Mouse (Mus musculus): ENCODE data around the gene Wdfy2. TPM values are rescaled to one million over a fixed set of nuclear protein-coding genes. Genes with fewer than 3 reads are reported as not detected.

Wdfy2 gene
- polyA plus RNA-seq, 1 experiment from 2014 or later: 8.4 TPM

DNA sequence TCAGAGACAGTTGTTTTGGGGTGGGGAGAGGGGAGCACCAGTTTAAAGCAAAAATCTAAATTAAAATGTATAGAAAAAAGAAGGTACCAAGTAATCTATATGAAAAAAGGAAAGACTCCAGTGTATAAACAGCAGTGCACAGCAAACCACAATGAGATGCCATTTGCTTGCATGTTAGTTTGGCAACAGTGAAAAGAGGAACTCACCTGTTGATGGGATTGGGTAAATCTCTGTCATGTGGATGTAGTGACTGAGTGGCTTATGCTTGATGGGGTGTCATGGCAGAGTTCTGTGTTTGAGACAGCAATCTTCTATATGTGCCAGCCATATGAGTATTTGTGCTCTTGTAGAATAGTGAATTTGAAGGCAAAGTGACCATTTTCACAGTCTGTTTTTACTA lies 85.2 kb downstream of the Wdfy2 start:
- Histone ChIP-seq H3K27me3 (ENCODE audit: control insufficient read depth, insufficient read depth, low read depth, low read length) (no peaks in the 10 kb centered on the region), H3K4me3 (ENCODE audit: low read depth, low read length) (no peak overlapping the region), H3K4me1 (ENCODE audit: control insufficient read depth, insufficient read depth, low read length) (no peaks in the 10 kb centered on the region), H3K27ac (ENCODE audit: low read length) (no peak overlapping the region), H3K36me3 (ENCODE audit: control insufficient read depth, insufficient read depth, low read length) (0 out of 2 replicates have a peak, but pooled peaks cover 2% of the 10 kb centered on the region), H3K9me3 (replicated peaks; ENCODE audit: control insufficient read depth, low read length, poor library complexity, severe bottlenecking) (no peaks in the 10 kb centered on the region), H3K4me2 (ENCODE audit: low read length) (no peak overlapping the region), H3K9ac (ENCODE audit: low read depth, low read length) (no peak overlapping the region)
- ATAC-seq: no peak

DNA sequence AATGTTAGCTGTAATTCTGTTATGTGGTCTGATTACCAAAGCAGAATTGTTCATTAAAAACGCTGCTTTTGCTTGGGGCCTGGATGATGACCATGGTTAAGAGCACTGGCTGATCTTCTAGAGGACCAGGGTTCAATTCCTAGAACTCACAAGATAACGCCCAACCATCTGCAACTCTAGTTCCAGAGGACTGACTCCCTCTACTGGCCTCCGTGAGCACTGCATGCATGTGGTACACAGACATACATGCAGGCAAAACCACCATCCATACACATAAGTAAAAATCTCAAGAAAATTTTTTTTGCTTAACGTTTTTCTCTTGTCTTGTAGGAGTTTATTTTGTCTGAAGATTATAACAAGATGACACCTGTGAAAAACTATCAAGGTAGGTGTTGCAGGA lies 87.3 kb downstream of the Wdfy2 start:
- no peak overlapping the region for H3K9ac ChIP-seq (ENCODE audit: low read depth, low read length)
- H3K4me2 ChIP-seq (ENCODE audit: low read length): no peak overlapping the region
- WGBS: 90% methylated on average over 4 of the region's 4 CpGs
- H3K9me3 ChIP-seq (replicated peaks; ENCODE audit: control insufficient read depth, low read length, poor library complexity, severe bottlenecking): no peaks in the 10 kb centered on the region
- no peaks in the 10 kb centered on the region for H3K27me3 ChIP-seq (ENCODE audit: control insufficient read depth, insufficient read depth, low read depth, low read length)
- H3K4me1 ChIP-seq (ENCODE audit: control insufficient read depth, insufficient read depth, low read length): no peaks in the 10 kb centered on the region
- no peak for ATAC-seq
- no peak overlapping the region for H3K27ac ChIP-seq (ENCODE audit: low read length)
- H3K4me3 ChIP-seq (ENCODE audit: low read depth, low read length): no peak overlapping the region
- peaks cover 6% of the 10 kb centered on the region; the same call in 1 of the 2 replicates for H3K36me3 ChIP-seq (ENCODE audit: control insufficient read depth, insufficient read depth, low read length)

DNA sequence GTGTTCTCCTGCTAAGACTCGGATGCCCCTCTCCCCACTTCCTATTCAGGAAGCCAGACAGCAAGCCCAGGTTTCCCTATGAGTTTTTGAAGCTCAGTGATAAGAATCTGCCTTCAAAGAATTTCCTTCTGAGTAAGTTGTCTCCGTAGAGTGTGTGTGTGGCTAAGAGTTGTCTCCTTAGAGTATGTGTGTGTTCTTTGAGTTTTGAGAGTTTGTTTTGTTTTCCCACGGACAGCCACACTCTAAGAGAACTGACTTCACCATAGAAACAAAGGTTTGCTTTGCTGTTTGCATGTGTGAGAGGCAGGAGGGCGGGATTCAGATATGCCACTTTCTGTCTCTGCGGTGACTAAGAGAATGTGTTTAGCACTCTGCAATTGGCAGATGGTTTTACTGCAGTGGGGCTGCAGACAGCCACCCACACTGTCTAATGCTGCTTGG lies 90.6 kb downstream of the Wdfy2 start:
- Histone ChIP-seq H3K9me3 (replicated peaks; ENCODE audit: control insufficient read depth, low read length, poor library complexity, severe bottlenecking) (no peaks in the 10 kb centered on the region), H3K9ac (ENCODE audit: low read depth, low read length) (no peak overlapping the region), H3K27ac (ENCODE audit: low read length) (no peak overlapping the region), H3K4me1 (ENCODE audit: control insufficient read depth, insufficient read depth, low read length) (no peaks in the 10 kb centered on the region), H3K27me3 (ENCODE audit: control insufficient read depth, insufficient read depth, low read depth, low read length) (no peaks in the 10 kb centered on the region), H3K4me3 (ENCODE audit: low read depth, low read length) (no peak overlapping the region), H3K36me3 (ENCODE audit: control insufficient read depth, insufficient read depth, low read length) (peaks cover 6% of the 10 kb centered on the region; the same call in 1 of the 2 replicates), H3K4me2 (ENCODE audit: low read length) (no peak overlapping the region)
- ATAC-seq: no peak
- 78% methylated on average over 5 of the region's 5 CpGs for WGBS

GRCm38 (mm10) chr14:62935361-62935760 lies 97.9 kb downstream of the Wdfy2 start:
- Histone ChIP-seq H3K27ac (ENCODE audit: low read length) (no peak overlapping the region), H3K27me3 (ENCODE audit: control insufficient read depth, insufficient read depth, low read depth, low read length) (no peaks in the 10 kb centered on the region), H3K4me1 (ENCODE audit: control insufficient read depth, insufficient read depth, low read length) (no peaks in the 10 kb centered on the region), H3K4me2 (ENCODE audit: low read length) (no peak overlapping the region), H3K36me3 (ENCODE audit: control insufficient read depth, insufficient read depth, low read length) (peaks cover 7% of the 10 kb centered on the region; the same call in 1 of the 2 replicates), H3K4me3 (ENCODE audit: low read depth, low read length) (no peak overlapping the region), H3K9ac (ENCODE audit: low read depth, low read length) (no peak overlapping the region), H3K9me3 (replicated peaks; ENCODE audit: control insufficient read depth, low read length, poor library complexity, severe bottlenecking) (no peaks in the 10 kb centered on the region)
- 90% methylated on average over 9 of the region's 9 CpGs for WGBS
- ATAC-seq: no peak

DNA sequence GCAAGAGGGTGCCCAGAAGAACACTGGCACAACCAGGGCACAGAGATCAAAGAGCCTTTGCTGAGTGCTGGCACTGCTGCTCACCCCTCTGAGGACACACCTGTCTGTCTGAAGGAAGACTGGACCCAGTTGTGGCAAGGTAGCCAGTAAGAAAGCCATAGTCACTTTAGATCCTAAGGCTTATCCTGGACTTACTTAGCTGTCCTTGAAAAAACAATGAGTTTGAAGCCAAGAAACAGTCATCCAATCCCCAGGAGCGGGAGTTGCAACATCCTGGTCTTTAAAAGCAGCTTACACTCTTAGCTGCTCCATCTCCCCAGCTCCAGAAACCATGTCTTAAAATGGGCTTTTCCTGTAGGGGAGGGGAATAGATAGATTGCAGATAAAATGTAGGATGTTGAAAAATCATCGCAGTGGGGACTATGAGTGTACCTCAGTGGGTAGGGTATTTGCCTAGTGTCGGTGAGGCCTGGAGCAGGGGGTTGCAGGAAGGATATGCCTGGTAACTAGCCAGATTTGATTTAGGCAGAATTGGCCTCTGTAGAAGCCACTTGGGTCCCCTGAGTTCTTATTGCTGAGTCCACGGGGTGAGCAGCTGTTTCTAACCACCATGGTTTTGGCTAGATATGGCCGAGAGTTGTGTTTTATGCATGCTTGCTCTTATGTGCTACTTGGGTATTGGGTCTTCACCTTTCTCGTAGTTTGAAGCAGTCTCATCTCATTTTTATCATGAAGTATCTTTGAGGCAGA lies 99.3 kb downstream of the Wdfy2 start:
- Histone ChIP-seq H3K4me1 (ENCODE audit: control insufficient read depth, insufficient read depth, low read length) (no peaks in the 10 kb centered on the region), H3K27ac (ENCODE audit: low read length) (no peak overlapping the region)
- WGBS: 94% methylated on average over 6 of the region's 6 CpGs

GRCm38 (mm10) chr14:62937675-62938074 lies 100.2 kb downstream of the Wdfy2 start:
- no peak overlapping the region for H3K9ac ChIP-seq (ENCODE audit: low read depth, low read length)
- no peaks in the 10 kb centered on the region for H3K4me1 ChIP-seq (ENCODE audit: control insufficient read depth, insufficient read depth, low read length)
- WGBS: 41% methylated on average over 5 of the region's 5 CpGs
- H3K27ac ChIP-seq (ENCODE audit: low read length): no peak overlapping the region
- no peaks in the 10 kb centered on the region for H3K9me3 ChIP-seq (replicated peaks; ENCODE audit: control insufficient read depth, low read length, poor library complexity, severe bottlenecking)
- no peaks in the 10 kb centered on the region for H3K27me3 ChIP-seq (ENCODE audit: control insufficient read depth, insufficient read depth, low read depth, low read length)
- H3K4me2 ChIP-seq (ENCODE audit: low read length): no peak overlapping the region
- ATAC-seq: no peak
- H3K36me3 ChIP-seq (ENCODE audit: control insufficient read depth, insufficient read depth, low read length): peaks cover 7% of the 10 kb centered on the region; the same call in 1 of the 2 replicates
- H3K4me3 ChIP-seq (ENCODE audit: low read depth, low read length): no peak overlapping the region

More for the DNA sequence above, 99.3 kb downstream of the Wdfy2 start:
- Histone ChIP-seq H3K36me3 (ENCODE audit: control insufficient read depth, insufficient read depth, low read length) (peaks cover 7% of the 10 kb centered on the region; the same call in 1 of the 2 replicates), H3K4me3 (ENCODE audit: low read depth, low read length) (no peak overlapping the region), H3K27me3 (ENCODE audit: control insufficient read depth, insufficient read depth, low read depth, low read length) (no peaks in the 10 kb centered on the region), H3K9ac (ENCODE audit: low read depth, low read length) (no peak overlapping the region), H3K4me2 (ENCODE audit: low read length) (no peak overlapping the region), H3K9me3 (replicated peaks; ENCODE audit: control insufficient read depth, low read length, poor library complexity, severe bottlenecking) (no peaks in the 10 kb centered on the region)
- no peak for ATAC-seq

GRCm38 (mm10) chr14:62939435-62939834 lies 102.0 kb downstream of the Wdfy2 start:
- no peak for ATAC-seq
- H3K9me3 ChIP-seq (replicated peaks; ENCODE audit: control insufficient read depth, low read length, poor library complexity, severe bottlenecking): no peaks in the 10 kb centered on the region
- H3K27ac ChIP-seq (ENCODE audit: low read length): no peak overlapping the region
- no peak overlapping the region for H3K9ac ChIP-seq (ENCODE audit: low read depth, low read length)
- H3K4me2 ChIP-seq (ENCODE audit: low read length): no peak overlapping the region
- H3K36me3 ChIP-seq (ENCODE audit: control insufficient read depth, insufficient read depth, low read length): peaks cover 9% of the 10 kb centered on the region
- H3K4me3 ChIP-seq (ENCODE audit: low read depth, low read length): no peak overlapping the region
- no peaks in the 10 kb centered on the region for H3K27me3 ChIP-seq (ENCODE audit: control insufficient read depth, insufficient read depth, low read depth, low read length)
- WGBS: 98% methylated on average over 3 of the region's 3 CpGs
- H3K4me1 ChIP-seq (ENCODE audit: control insufficient read depth, insufficient read depth, low read length): no peaks in the 10 kb centered on the region

GRCm38 (mm10) chr14:62940383-62941074 lies 103.1 kb downstream of the Wdfy2 start:
- H3K4me2 ChIP-seq (ENCODE audit: low read length): no peak overlapping the region
- no peak overlapping the region for H3K4me3 ChIP-seq (ENCODE audit: low read depth, low read length)
- peaks cover 8% of the 10 kb centered on the region for H3K36me3 ChIP-seq (ENCODE audit: control insufficient read depth, insufficient read depth, low read length)
- ATAC-seq: no peak
- no peak overlapping the region for H3K9ac ChIP-seq (ENCODE audit: low read depth, low read length)
- no peak overlapping the region for H3K27ac ChIP-seq (ENCODE audit: low read length)
- H3K4me1 ChIP-seq (ENCODE audit: control insufficient read depth, insufficient read depth, low read length): no peaks in the 10 kb centered on the region
- 89% methylated on average over 14 of the region's 14 CpGs for WGBS
- no peaks in the 10 kb centered on the region for H3K9me3 ChIP-seq (replicated peaks; ENCODE audit: control insufficient read depth, low read length, poor library complexity, severe bottlenecking)
- no peaks in the 10 kb centered on the region for H3K27me3 ChIP-seq (ENCODE audit: control insufficient read depth, insufficient read depth, low read depth, low read length)

GRCm38 (mm10) chr14:62946794-62947193 lies 109.3 kb downstream of the Wdfy2 start:
- Histone ChIP-seq H3K9ac (ENCODE audit: low read depth, low read length) (no peak overlapping the region), H3K27ac (ENCODE audit: low read length) (no peak overlapping the region), H3K9me3 (replicated peaks; ENCODE audit: control insufficient read depth, low read length, poor library complexity, severe bottlenecking) (no peaks in the 10 kb centered on the region), H3K4me2 (ENCODE audit: low read length) (no peak overlapping the region), H3K27me3 (ENCODE audit: control insufficient read depth, insufficient read depth, low read depth, low read length) (no peaks in the 10 kb centered on the region), H3K4me3 (ENCODE audit: low read depth, low read length) (no peak overlapping the region), H3K4me1 (ENCODE audit: control insufficient read depth, insufficient read depth, low read length) (no peaks in the 10 kb centered on the region), H3K36me3 (ENCODE audit: control insufficient read depth, insufficient read depth, low read length) (peaks cover 4% of the 10 kb centered on the region)
- no peak for ATAC-seq
- WGBS: 93% methylated on average over 3 of the region's 3 CpGs

Measured in midbrain, embryonic 16.5 days (tissue).